Mouse (Mus musculus) neural tube, embryonic 13.5 days (tissue): ENCODE measurements around the gene Zfp641. TPM values are rescaled to one million over a fixed set of nuclear protein-coding genes. Genes with fewer than 3 reads are reported as not detected.

Experiments
- ATAC-seq: fragments of 200-750 bp; cut with Nextera tagmentation; 2 replicates; pipeline ENCODE4 v1.8.0; 2017; ENCODE audit warnings: low read depth, mild to moderate bottlenecking, moderate TSS enrichment, moderate library complexity
- H3K27ac ChIP-seq: fragments of 300-500 bp; sonication (generic); replicated peaks from 2 replicates; pipeline ENCODE4 v1.5.1; 2015; ENCODE audit warnings: moderate library complexity, mild to moderate bottlenecking, inconsistent platforms
- H3K27me3 ChIP-seq: fragments of 300-500 bp; sonication (generic); 2 replicates; pipeline ENCODE4 v1.6.1; 2015; ENCODE audit warnings: mild to moderate bottlenecking, inconsistent platforms
- H3K36me3 ChIP-seq: fragments of 300-500 bp; sonication (generic); 2 replicates; pipeline ENCODE4 v1.6.1; 2015; ENCODE audit warnings: mild to moderate bottlenecking, inconsistent platforms
- H3K4me1 ChIP-seq: fragments of 300-500 bp; sonication (generic); replicated peaks from 2 replicates; pipeline ENCODE4 v1.6.1; 2015; ENCODE audit warnings: inconsistent platforms
- H3K4me2 ChIP-seq: fragments of 300-500 bp; sonication (generic); 2 replicates; pipeline ENCODE4 v1.6.1; 2015; ENCODE audit warnings: inconsistent platforms, mild to moderate bottlenecking, moderate library complexity
- H3K4me3 ChIP-seq: fragments of 300-500 bp; sonication (generic); 2 replicates; pipeline ENCODE4 v1.5.1; 2015; ENCODE audit warnings: mild to moderate bottlenecking, inconsistent platforms
- H3K9ac ChIP-seq: fragments of 300-500 bp; sonication (generic); 2 replicates; pipeline ENCODE4 v1.6.1; 2015; ENCODE audit warnings: moderate library complexity, mild to moderate bottlenecking, inconsistent platforms
- H3K9me3 ChIP-seq: fragments of 300-500 bp; sonication (generic); 2 replicates; pipeline ENCODE4 v1.6.1; 2016; ENCODE audit warnings: inconsistent platforms
- WGBS: fragments of 180-500 bp; shearing (Covaris S2); methylation state at CpG from one replicate; pipeline ENCODE4 v1.1.7; 2015; 5-methylcytosine and 5-hydroxymethylcytosine counted together
- polyA plus RNA-seq: library from polyadenylated mRNA; unstranded; fragments of >200 nt; fragmentation: Nextera tagmentation; extraction: Ambion mirVana; gene quantifications from 2 replicates; pipeline ENCODE4 v1.2.1, GENCODE M21; 2015

Gene Zfp641
- 5.5 and 6.5 TPM in 2 replicates for polyA plus RNA-seq

GRCm38 (mm10) chr15:98295628-98296551 is at the start of gene Zfp641:
TSS of gene Zfp641 (minus strand) at chr15:98296161.
- peaks cover 10% of the 10 kb centered on the region; the same call in 1 of the 2 replicates for H3K9me3 ChIP-seq
- 2% methylated on average over 58 of the region's 60 CpGs for WGBS
- H3K36me3 ChIP-seq, result no peaks in the 10 kb centered on the region
- peaks cover 6% of the 10 kb centered on the region; the same call in 1 of the 2 replicates for H3K27me3 ChIP-seq
- H3K4me2 ChIP-seq, result peak within 1 kb of the TSS; percentile 82
- H3K4me3 ChIP-seq, result peak within 1 kb of the TSS; percentile 62
- peaks cover 8% of the 10 kb centered on the region for H3K4me1 ChIP-seq
- no peak within 1 kb of the TSS for H3K27ac ChIP-seq
- peak within 1 kb of the TSS; percentile 85 for H3K9ac ChIP-seq
- peak; percentile 85 for ATAC-seq

GRCm38 (mm10) chr15:98340887-98341286 is 44.9 kb upstream of the Zfp641 start, which contains the start of gene Olfr284:
TSS of gene Olfr284 (minus strand) at chr15:98340987.
- WGBS, result 89% methylated on average over 8 of the region's 8 CpGs
- Histone ChIP-seq H3K4me2 (no peak within 1 kb of the TSS), H3K4me3 (no peak within 1 kb of the TSS), H3K27me3 (no peaks in the 10 kb centered on the region), H3K36me3 (no peaks in the 10 kb centered on the region), H3K9ac (no peak within 1 kb of the TSS), H3K9me3 (no peaks in the 10 kb centered on the region), H3K27ac (no peak within 1 kb of the TSS), H3K4me1 (no peaks in the 10 kb centered on the region)
- no peak for ATAC-seq

- Histone ChIP-seq H3K9me3 (no peaks in the 10 kb centered on the region), H3K4me1 (no peaks in the 10 kb centered on the region), H3K9ac (no peak within 1 kb of the TSS), H3K4me2 (no peak within 1 kb of the TSS), H3K27me3 (no peaks in the 10 kb centered on the region), H3K27ac (no peak within 1 kb of the TSS), H3K36me3 (no peaks in the 10 kb centered on the region), H3K4me3 (no peak within 1 kb of the TSS)
- ATAC-seq, result no peak
- 92% methylated on average over 5 of the region's 5 CpGs for WGBS
Measured at GRCm38 (mm10) chr15:98317177-98317724, 21.3 kb upstream of the Zfp641 start, which contains the start of gene Olfr285. TSS of gene Olfr285 (minus strand) at chr15:98317353.

GRCm38 (mm10) chr15:98315703-98316102 is 19.7 kb upstream of the Zfp641 start:
- Histone ChIP-seq H3K9ac (no peak overlapping the region), H3K27ac (no peak overlapping the region), H3K4me2 (no peak overlapping the region), H3K4me3 (no peak overlapping the region), H3K27me3 (no peaks in the 10 kb centered on the region), H3K4me1 (no peaks in the 10 kb centered on the region), H3K36me3 (no peaks in the 10 kb centered on the region), H3K9me3 (no peaks in the 10 kb centered on the region)
- WGBS, result 59% methylated on average over 6 of the region's 6 CpGs
- no peak for ATAC-seq

GRCm38 (mm10) chr15:98293651-98294050 is 2.3 kb downstream of the Zfp641 start:
- Histone ChIP-seq H3K4me2 (no peak overlapping the region), H3K27ac (no peak overlapping the region), H3K36me3 (peaks cover 4% of the 10 kb centered on the region; the same call in 1 of the 2 replicates), H3K4me1 (peaks cover 8% of the 10 kb centered on the region), H3K9me3 (no peaks in the 10 kb centered on the region), H3K4me3 (no peak overlapping the region), H3K27me3 (peaks cover 6% of the 10 kb centered on the region; the same call in 1 of the 2 replicates), H3K9ac (no peak overlapping the region)
- no peak for ATAC-seq
- WGBS, result 90% methylated on average over 8 of the region's 8 CpGs

- no peak for ATAC-seq
- H3K9ac ChIP-seq, result no peak overlapping the region
- peaks cover 17% of the 10 kb centered on the region for H3K36me3 ChIP-seq
- H3K27ac ChIP-seq, result no peak overlapping the region
- no peaks in the 10 kb centered on the region for H3K27me3 ChIP-seq
- H3K4me2 ChIP-seq, result no peak overlapping the region
- H3K4me1 ChIP-seq, result no peaks in the 10 kb centered on the region
- no peaks in the 10 kb centered on the region for H3K9me3 ChIP-seq
- WGBS, result 73% methylated on average over 12 of the region's 12 CpGs
- no peak overlapping the region for H3K4me3 ChIP-seq
Measured at GRCm38 (mm10) chr15:98288566-98288965, 7.4 kb downstream of the Zfp641 start.

GRCm38 (mm10) chr15:98286418-98286817 is 9.5 kb downstream of the Zfp641 start:
- H3K4me3 ChIP-seq, result no peak overlapping the region
- no peak overlapping the region for H3K9ac ChIP-seq
- 80% methylated on average over 7 of the region's 7 CpGs for WGBS
- no peak overlapping the region for H3K4me2 ChIP-seq
- H3K27me3 ChIP-seq, result no peaks in the 10 kb centered on the region
- H3K27ac ChIP-seq, result no peak overlapping the region
- no peak for ATAC-seq
- H3K36me3 ChIP-seq, result peaks cover 17% of the 10 kb centered on the region
- H3K9me3 ChIP-seq, result no peaks in the 10 kb centered on the region
- no peaks in the 10 kb centered on the region for H3K4me1 ChIP-seq

- Histone ChIP-seq H3K9ac (no peak overlapping the region), H3K27me3 (no peaks in the 10 kb centered on the region), H3K9me3 (no peaks in the 10 kb centered on the region), H3K4me1 (no peaks in the 10 kb centered on the region), H3K4me2 (no peak overlapping the region), H3K4me3 (no peak overlapping the region), H3K36me3 (no peaks in the 10 kb centered on the region), H3K27ac (no peak overlapping the region)
- no peak for ATAC-seq
- WGBS, result 83% methylated on average over 7 of the region's 7 CpGs
Measured at GRCm38 (mm10) chr15:98257776-98258175, 38.2 kb downstream of the Zfp641 start.

GRCm38 (mm10) chr15:98257193-98257592 is 38.8 kb downstream of the Zfp641 start, which contains the start of gene H1fnt:
TSS of gene H1fnt (minus strand) at chr15:98257293.
- H3K4me3 ChIP-seq, result no peak within 1 kb of the TSS
- no peaks in the 10 kb centered on the region for H3K36me3 ChIP-seq
- no peak for ATAC-seq
- no peak within 1 kb of the TSS for H3K9ac ChIP-seq
- no peaks in the 10 kb centered on the region for H3K4me1 ChIP-seq
- H3K9me3 ChIP-seq, result no peaks in the 10 kb centered on the region
- no peak within 1 kb of the TSS for H3K27ac ChIP-seq
- WGBS, result 81% methylated on average over 8 of the region's 8 CpGs
- H3K4me2 ChIP-seq, result no peak within 1 kb of the TSS
- H3K27me3 ChIP-seq, result no peaks in the 10 kb centered on the region

GRCm38 (mm10) chr15:98256271-98256670 is 39.7 kb downstream of the Zfp641 start:
- Histone ChIP-seq H3K9ac (no peak overlapping the region), H3K9me3 (no peaks in the 10 kb centered on the region), H3K27me3 (no peaks in the 10 kb centered on the region), H3K36me3 (no peaks in the 10 kb centered on the region), H3K27ac (no peak overlapping the region), H3K4me2 (no peak overlapping the region), H3K4me1 (no peaks in the 10 kb centered on the region), H3K4me3 (no peak overlapping the region)
- ATAC-seq, result no peak
- WGBS, result 96% methylated on average over 13 of the region's 13 CpGs
